Mouse (Mus musculus) gastrocnemius, postnatal 25 days (tissue): ENCODE measurements at regions not wholly inside any gene's neighbourhood (a gene's known extent, or its start where the extent isn't known, plus 50 kb on each side); places are given as distances from the start of the nearest gene placed in this dataset.

Experiments used
- DNase-seq: peaks from one replicate; pipeline ENCODE4 v3.0.0; 2022

DNA sequence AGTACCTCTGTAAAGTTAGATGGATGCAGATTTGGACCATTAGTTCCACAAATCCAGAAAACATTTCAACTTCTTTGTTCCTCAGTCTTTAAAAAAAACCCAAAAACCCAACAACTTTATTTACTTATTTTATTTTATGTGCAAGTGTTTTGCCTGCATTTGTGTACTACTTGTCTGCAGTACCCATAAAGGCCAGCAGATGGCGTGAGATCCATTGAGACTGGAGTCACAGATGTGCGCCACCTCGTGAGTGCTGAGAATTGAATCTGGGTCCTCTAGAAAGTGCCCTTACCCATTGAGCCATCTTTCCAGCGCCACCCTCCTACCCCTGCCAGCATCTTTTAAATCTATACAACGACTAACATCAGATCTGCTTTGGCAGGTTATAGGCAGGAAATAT, 53.0 kb downstream of the Gm12689 start:
- no peak for DNase-seq

DNA sequence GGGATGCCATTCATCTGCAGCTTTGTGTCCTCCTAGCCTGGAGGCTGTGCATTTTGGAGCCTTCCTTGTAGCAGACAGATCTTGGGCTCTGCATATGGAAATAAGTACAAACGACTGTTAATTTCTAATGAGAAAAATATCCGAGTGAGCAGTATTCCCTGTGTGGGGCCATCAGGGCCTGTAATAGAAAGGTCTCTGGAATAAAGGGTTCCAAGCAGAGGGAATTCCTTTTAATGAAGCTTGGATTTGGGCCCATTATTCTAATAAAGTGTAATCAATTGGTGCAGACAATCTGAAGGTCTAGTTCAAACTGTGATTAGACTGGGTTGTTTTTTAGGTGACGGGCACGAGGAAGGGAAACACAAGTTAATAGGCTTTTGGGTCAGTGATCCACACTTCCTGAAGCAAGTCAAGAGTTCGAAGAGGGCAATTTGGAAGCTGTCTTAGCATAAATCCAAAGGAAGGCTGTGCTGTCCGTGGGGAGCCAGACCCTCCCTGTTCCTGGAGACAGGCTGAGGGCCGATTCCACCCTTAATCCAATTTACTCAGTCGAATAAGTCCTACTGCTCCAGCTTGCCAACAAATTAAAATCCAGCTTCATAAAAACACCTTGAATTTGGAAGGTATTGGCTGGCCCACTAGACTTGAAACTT, 57.5 kb downstream of the Gm12689 start:
- no peak for DNase-seq

- DNase-seq: no peak
Measured at GRCm38 (mm10) chr4:99354241-99354640, 58.5 kb downstream of the Gm12689 start.

DNA sequence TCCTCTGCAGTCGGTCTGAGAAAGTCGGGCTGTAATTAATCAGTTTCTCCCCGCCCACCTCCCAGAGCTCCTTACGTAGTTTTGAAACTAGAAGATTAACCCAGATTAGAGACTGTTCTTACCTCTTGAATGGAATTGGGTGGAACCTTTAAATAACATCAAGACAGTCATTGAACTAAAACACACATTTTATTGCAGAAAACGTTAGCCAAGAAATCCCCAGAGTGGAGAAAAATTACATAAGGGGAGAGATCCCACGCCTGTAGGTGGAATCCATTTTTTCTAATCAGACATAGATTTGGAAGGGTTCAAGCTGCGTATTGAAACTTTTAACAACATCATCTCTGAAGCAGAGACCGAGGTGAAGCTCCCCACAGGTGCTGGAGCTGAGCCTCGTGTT, 59.1 kb downstream of the Gm12689 start:
- DNase-seq: no peak

GRCm38 (mm10) chr4:99368036-99368435, 72.3 kb downstream of the Gm12689 start:
- no peak for DNase-seq

- DNase-seq: no peak
Measured at GRCm38 (mm10) chr4:99371162-99371561, 75.5 kb downstream of the Gm12689 start.

DNA sequence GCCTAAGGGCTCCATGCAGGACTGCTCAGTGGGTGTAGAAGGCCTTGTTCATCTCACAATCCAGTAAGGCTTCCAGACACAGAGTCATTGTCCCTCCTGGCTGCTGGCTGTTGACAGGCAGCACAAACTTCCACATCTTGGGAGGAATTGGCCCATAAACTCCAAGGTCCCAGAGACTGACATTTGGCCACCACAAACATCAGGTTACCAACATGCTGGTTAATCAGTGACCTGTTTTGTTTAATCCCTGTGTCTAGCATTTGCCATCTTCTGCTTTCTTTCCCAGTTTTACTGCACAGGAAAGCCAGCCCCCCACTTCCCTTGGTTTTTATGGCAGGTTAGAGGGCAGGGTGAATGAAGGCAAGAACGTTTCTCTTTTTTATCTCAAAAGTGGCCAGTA, 80.5 kb downstream of the Gm12689 start:
- no peak for DNase-seq

DNA sequence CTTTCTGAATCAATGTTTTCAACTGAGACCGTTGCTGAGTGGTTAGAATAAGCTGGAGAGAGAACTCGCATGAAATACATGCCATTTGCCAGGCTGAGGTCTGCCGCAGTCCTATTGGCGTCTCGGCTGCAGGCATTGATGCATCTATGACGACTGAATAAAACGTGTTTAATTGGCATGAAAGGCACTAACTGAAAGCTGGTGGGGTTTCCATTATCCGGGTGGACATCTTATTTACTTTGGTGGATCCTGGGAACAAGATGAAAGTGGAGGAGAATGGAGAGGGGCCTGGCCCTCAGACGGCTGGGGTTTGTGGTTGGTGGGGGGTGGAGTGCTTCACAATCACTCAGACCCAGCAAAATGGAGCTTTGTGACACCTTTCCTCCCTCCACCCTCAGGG, 81.2 kb downstream of the Gm12689 start:
- no peak for DNase-seq

- no peak for DNase-seq
Measured at GRCm38 (mm10) chr4:99379983-99380382, 84.3 kb downstream of the Gm12689 start.

- DNase-seq: no peak
Measured at GRCm38 (mm10) chr4:99385381-99385780, 89.7 kb downstream of the Gm12689 start.

DNA sequence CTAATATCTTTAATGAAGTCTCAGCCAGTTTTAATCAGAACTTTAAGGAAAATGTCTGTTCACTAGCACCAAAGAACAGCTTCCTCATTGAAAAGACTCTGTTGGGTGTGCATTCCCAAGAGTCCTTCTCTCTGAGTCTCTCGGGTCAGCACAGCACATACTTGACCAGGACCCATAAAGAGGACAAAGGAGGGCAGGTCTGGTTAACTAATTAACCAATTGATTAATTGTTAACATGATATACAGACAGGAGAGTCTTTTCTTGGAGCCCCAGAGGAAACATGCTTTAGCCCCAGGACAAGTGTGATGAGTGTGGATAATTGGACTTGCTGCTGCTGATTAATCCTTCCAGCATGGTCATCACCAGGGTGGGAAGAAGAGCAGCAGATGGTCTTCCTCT, 93.7 kb downstream of the Gm12689 start:
- no peak for DNase-seq

DNA sequence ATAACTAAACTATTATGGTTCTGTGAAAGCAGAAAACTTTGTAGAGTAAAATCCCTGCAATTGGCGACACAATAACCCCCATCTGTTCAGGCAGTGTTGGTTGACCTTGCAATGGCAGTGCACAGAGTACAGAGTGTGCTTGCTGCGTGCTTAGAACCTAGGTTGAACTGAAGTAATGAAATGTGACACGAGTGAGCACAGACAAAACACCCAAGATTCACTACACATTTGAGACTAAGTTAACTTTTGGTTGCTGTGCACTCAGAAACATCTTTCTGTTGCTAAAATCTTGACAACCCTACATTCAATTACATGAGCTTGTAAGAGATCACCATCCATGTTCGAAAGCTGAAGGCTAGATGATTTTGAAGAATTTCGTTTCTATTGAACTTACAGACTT, 97.3 kb downstream of the Gm12689 start:
- DNase-seq: no peak

DNA sequence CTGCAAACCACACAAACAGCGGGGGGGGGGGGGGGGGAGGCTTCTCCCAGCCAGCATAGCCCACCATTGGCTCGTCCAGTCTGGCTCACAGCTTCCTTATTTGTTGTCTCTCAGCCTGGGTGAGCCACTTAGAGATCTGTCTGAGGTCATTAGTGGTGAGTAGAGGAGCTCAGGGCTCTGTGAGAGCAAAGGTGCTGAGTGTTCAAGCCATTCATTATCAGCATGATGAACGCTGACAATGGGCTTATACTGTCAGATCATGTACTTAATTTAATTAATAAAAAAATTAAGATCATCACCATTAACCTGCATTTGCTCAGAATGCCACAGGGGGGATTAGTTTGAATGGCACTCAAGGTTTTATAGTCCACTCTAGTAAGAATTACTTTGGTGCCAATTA, 98.5 kb downstream of the Gm12689 start:
- no peak for DNase-seq

DNA sequence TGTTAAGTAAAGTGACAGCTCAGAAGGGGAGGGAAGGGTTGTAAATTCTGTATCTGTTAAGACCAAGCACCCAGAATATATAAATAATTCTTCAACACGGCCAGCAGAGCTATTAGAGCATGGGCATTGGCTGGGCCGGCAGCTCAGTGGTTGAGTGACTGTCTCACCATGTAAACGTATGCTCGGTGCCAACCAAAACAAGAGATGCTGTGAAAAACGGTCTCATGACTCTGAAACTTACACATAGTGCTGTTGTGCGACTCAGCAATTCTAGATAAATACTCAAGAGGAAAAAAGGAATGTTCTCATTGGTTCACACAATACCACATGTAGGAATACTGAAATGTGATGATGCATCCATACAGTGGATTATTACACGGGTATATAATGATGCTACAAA, 111.8 kb downstream of the Gm12689 start:
- no peak for DNase-seq

- no peak for DNase-seq
Measured at GRCm38 (mm10) chr4:99423449-99423848, 127.7 kb downstream of the Gm12689 start.

DNA sequence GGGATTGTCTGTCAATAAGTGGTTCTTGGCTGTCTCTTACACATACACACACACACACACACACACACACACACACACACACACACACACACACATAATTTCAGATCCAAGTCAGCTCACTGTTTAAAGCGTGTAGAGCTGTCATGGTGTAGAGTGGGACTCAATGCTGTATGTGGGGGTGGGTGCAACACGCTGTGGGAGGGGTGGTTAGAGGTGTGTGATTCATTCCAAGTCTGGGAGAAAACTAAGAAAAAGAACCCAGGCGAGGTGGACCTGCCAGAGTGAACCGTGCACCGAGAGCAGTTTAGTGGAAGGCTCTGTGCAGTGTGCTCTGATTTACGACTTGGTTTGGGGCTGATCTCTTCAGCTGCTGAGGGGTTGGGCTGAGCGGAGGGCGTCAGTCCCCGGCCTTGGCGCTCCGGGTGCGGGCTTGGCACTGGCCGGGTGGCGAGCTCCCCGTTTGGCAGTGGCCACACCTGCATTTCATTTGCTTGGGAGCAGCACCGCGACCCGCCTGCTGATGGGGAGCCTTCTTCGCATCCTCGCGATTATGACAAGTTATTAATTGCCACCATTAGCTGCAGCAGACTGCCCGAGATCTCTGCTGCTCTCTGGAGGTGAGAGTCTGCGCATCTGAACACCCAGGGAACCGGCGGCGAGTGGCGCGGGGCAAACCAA, 149.5 kb downstream of the Gm12689 start:
- no peak for DNase-seq

- DNase-seq: no peak
Measured at GRCm38 (mm10) chr4:99445755-99446128, 150.0 kb downstream of the Gm12689 start.

DNA sequence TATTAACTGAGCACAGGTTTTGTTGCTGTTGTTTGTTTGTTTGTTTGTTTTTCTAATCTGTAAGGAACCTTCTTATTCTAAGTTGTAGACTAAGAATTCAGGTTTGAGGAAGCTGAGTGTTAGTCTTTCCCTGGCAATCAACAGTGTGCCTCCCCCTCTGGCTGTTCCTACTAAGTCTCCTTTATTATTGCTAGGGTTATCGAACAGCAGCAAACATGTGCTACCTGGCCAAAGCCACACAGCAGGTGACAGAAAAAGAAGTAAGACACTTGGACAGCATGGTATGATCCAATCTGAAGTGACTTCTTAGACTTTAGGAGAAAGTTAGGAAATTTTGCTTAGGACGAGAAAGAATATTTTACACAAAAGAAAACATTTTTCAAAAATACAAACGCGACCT, 163.3 kb downstream of the Gm12689 start:
- no peak for DNase-seq

DNA sequence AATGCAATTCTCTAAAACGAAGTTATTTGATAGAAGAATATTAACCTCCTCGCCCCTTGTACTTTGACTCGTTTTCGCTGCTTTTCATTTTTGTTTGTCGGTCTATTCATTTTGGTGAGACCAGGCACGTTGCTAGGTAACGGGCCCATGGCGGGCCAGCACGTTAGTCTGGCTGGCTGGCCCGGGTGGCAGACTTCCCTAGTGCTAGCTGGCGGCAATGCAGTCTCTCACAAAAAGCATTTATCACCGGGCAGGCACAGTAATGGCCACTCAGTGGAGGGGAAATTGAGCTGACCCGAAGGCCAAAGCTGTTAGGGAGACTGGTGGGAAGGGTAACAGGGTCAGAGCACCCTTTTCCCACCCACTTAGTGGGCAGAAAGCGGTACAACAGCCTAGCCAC, 163.7 kb downstream of the Gm12689 start:
- no peak for DNase-seq

DNA sequence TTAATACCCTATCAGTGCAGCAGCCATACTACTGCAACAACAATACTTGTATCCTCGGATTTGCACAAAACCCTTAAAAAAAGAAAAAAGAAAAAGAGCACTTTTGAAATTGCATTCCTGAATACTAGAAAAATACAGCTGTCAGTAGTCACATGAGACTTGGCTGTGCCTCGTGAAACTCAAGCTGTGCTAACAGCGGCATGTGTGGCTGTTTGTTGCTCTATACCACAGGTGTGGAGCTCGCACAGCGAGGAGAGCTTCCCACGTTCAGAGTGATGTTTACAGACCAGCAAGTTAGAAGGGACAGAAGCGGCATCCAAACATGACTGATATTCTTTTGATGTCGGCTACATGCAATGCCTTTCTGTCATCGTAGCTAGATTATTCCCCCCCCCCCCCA, 169.8 kb downstream of the Gm12689 start:
- DNase-seq: no peak

GRCm38 (mm10) chr4:99475701-99476218, 180.1 kb downstream of the Gm12689 start:
- DNase-seq: no peak

- no peak for DNase-seq
Measured at GRCm38 (mm10) chr4:99484271-99484670, 171.8 kb upstream of the Foxd3 start.

DNA sequence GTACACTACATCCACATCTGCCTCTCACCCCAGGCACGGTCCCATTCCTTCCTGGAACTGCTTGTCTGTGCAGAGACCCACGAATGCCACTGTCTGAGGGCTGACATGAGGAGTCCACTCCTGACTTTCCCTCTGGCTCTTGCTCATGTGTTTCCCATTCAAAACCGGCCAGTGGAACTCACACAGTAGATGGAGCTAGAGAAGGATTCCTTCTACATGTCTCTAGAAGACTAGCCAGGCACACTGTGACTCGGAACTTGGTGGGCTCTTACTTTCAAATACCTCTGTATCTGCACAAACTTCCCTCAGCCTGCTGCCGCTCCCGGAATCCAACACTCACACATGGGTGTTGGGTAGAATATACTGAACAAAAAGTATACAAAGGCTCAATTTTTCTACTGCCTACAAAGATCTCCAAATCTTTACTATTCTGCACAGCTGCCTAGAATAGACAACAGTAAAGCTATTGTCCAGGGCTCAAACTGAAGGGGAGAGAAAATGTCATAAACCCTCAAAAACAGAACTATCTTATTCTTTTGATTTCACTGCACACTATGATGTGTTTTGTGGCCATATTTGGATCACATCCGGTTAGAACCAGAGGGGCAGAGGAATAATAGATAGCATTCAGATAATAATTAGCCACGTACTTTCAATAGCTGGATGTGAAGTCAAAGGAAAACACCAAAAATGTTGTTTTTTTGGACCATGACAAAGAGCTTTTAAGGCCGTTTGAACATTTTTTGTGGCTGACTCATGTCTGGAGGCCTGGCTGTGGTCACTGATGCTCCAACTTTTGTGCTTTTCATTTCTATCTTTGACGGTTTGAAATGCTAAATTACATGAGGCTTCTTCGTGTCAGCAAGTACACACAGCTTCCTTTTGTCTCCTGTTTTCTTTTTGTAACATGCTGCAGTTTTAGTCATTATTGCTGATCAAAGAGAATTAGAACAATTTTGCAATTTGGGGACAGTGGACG, 164.3 kb upstream of the Foxd3 start:
- DNase-seq: no peak
